Mouse (Mus musculus): ENCODE results near the gene Dtx3l.
"Not testable (repeated sequence)": the region's sequence is repeated elsewhere in the genome, so short reads cannot be mapped to it uniquely, and the experiment has no call there.

DNA sequence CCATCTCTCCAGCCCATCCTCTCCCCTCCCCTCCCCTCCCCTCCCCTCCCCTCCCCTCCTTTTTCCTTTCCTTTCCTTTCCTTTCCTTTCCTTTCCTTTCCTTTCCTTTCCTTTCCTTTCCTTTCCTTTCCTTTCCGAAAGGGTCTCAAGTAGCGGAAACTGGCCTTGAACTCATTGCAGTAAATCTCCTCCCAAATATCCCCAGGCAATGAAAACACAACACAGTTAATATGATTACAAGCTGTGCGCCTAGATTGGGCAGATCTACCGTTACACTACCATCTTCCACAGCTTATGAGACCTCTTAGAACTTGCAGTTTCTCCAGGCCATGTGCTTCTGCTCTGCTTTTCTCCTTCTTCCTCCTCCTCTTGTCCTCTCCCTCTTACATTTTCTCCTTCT, 27.0 kb upstream of the Dtx3l start:
- TF ChIP-seq GATA1, TAL1 (IDR thresholded peaks at IDR 0.05; ENCODE audit: low read length): not testable (repeated sequence)
